Mouse (Mus musculus): ENCODE measurements around the gene Snrnp48. TPM values are rescaled to one million over a fixed set of nuclear protein-coding genes. Genes with fewer than 3 reads are reported as not detected.

The Snrnp48 gene
- polyA plus RNA-seq, 1 experiment from 2014 or later = 37.6 TPM

DNA sequence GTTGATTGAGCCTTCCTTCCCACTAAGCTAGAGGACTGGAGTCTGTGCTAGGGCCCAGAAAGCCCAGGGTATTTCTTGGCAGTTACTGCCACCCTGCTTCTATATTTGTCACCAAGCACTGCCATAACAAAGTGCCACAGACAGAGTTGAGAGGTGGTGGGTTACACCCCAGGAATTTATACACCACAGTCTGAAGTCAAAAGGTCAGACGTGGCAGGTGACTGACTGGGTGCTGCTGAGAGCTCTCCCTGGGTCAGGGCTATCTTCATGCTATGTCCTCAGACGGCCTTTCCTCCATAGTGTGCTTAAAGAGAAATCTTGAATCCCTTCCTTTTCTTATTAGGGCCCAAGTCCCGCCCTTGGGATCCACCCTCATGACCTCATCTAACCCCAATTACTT, 67.9 kb downstream of the Snrnp48 start:
- no peaks in the 10 kb centered on the region for H3K9me3 ChIP-seq
- no peaks in the 10 kb centered on the region for H3K4me1 ChIP-seq
- no peak overlapping the region for H3K4me3 ChIP-seq
- H3K27me3 ChIP-seq = no peaks in the 10 kb centered on the region
- 63% methylated on average over 3 of the region's 3 CpGs for WGBS
- ATAC-seq (ENCODE audit: low FRiP score, low read depth) = no peak
- H3K4me2 ChIP-seq (replicated peaks) = no peak overlapping the region
- no peak overlapping the region for H3K9ac ChIP-seq (replicated peaks)
- no peak overlapping the region for H3K27ac ChIP-seq (replicated peaks)
- H3K36me3 ChIP-seq = no peaks in the 10 kb centered on the region

Other genes starting within 250 kb of the Snrnp48 start
- 97.9 and 101 TPM in 2 replicates for gene Ssr1, start 210.7 kb upstream of the Snrnp48 start, polyA plus RNA-seq (2016; fragmentation: Nextera tagmentation; extraction: Ambion mirVana)
- 59.3 and 63.2 TPM in 2 replicates for gene Riok1, start 167.9 kb upstream of the Snrnp48 start, polyA plus RNA-seq (2016; fragmentation: Nextera tagmentation; extraction: Ambion mirVana)
- gene Cage1, start 167.9 kb upstream of the Snrnp48 start, polyA plus RNA-seq (2016; fragmentation: Nextera tagmentation; extraction: Ambion mirVana) = 1.9 and 2.1 TPM in 2 replicates
- 0.51 and 0.66 TPM in 2 replicates for gene Dsp, start 53.6 kb upstream of the Snrnp48 start, polyA plus RNA-seq (2016; fragmentation: Nextera tagmentation; extraction: Ambion mirVana)
- gene Bmp6, start 140.2 kb downstream of the Snrnp48 start, polyA plus RNA-seq (2016; fragmentation: Nextera tagmentation; extraction: Ambion mirVana) = 2.5 and 3.1 TPM in 2 replicates